Mouse (Mus musculus) adrenal gland, adult (tissue): Measurements from ENCODE around the gene Tcl1b2.
"Not testable (repeated sequence)": the region's sequence is repeated elsewhere in the genome, so short reads cannot be mapped to it uniquely, and the experiment has no call there.

Source experiments
- DNase-seq, 2 experiments: peaks; one replicate each; pipeline ENCODE4 v3.0.0; 2022 to 2023; ENCODE audit warnings: low spot score in 1 of 2; ENCODE audit not compliant: inconsistent age in 2 of 2

Tcl1b2 gene

GRCm38 (mm10) chr12:105166734-105167133 is 20.9 kb downstream of the Tcl1b2 start:
- no peak for DNase-seq

GRCm38 (mm10) chr12:105173366-105173765 is 27.6 kb downstream of the Tcl1b2 start:
- no peak for DNase-seq

GRCm38 (mm10) chr12:105174318-105174717 is 28.5 kb downstream of the Tcl1b2 start:
- peak; percentile 64 to 93 for DNase-seq

GRCm38 (mm10) chr12:105176044-105176443 is 30.2 kb downstream of the Tcl1b2 start, which contains the start of gene Tcl1b5:
Gene Tcl1b5 (plus strand): TSS chr12:105176344.
- not testable (repeated sequence) for DNase-seq

- not testable (repeated sequence) for DNase-seq
Measured at GRCm38 (mm10) chr12:105181040-105181644, 35.3 kb downstream of the Tcl1b2 start.

- DNase-seq: peak; percentile 15 to 60
Measured at GRCm38 (mm10) chr12:105188980-105189379, 43.2 kb downstream of the Tcl1b2 start.

GRCm38 (mm10) chr12:105190743-105191142 is 44.9 kb downstream of the Tcl1b2 start, which contains the start of gene Tcl1b3:
Gene Tcl1b3 (plus strand): TSS chr12:105191043.
- DNase-seq: not testable (repeated sequence)

- not testable (repeated sequence) for DNase-seq
Measured at GRCm38 (mm10) chr12:105199684-105200497, 54.1 kb downstream of the Tcl1b2 start.

- not testable (repeated sequence) for DNase-seq
Measured at GRCm38 (mm10) chr12:105201657-105202056, 55.8 kb downstream of the Tcl1b2 start, which contains the start of gene Tcl1b4. Gene Tcl1b4 (plus strand): TSS chr12:105201957.
